Mouse (Mus musculus) heart, embryonic 16.5 days (tissue): Measurements from ENCODE around the gene Sinhcaf. TPM values are rescaled to one million over a fixed set of nuclear protein-coding genes. Genes with fewer than 3 reads are reported as not detected.

Experiments
- ATAC-seq: fragments of 200-750 bp; cut with Nextera tagmentation; replicated peaks from 2 replicates; pipeline ENCODE4 v1.8.0; 2017; ENCODE audit warnings: moderate number of reproducible peaks; ENCODE audit not compliant: insufficient read depth, low FRiP score; ENCODE audit errors: extremely low read depth
- H3K27ac ChIP-seq: fragments of 300-500 bp; sonication (generic); 2 replicates; pipeline ENCODE4 v1.5.1; 2014; ENCODE audit warnings: mild to moderate bottlenecking, low read length, control low read depth, moderate library complexity
- H3K27me3 ChIP-seq: fragments of 300-500 bp; sonication (generic); 2 replicates; pipeline ENCODE4 v1.6.1; 2014; ENCODE audit warnings: low read length, mixed read lengths; ENCODE audit not compliant: control insufficient read depth, insufficient read depth
- H3K36me3 ChIP-seq: fragments of 300-500 bp; sonication (generic); 2 replicates; pipeline ENCODE4 v1.6.1; 2014; ENCODE audit not compliant: control insufficient read depth, insufficient read depth
- H3K4me1 ChIP-seq: fragments of 300-500 bp; sonication (generic); 2 replicates; pipeline ENCODE4 v1.6.1; 2014; ENCODE audit warnings: low read length, mixed read lengths; ENCODE audit not compliant: control insufficient read depth, insufficient read depth
- H3K4me2 ChIP-seq: fragments of 300-500 bp; sonication (generic); 2 replicates; pipeline ENCODE4 v1.6.1; 2014; ENCODE audit warnings: low read depth, mild to moderate bottlenecking, control low read depth, low read length
- H3K4me3 ChIP-seq: fragments of 300-500 bp; sonication (generic); 2 replicates; pipeline ENCODE4 v1.5.1; 2014; ENCODE audit warnings: mild to moderate bottlenecking, control low read depth, low read length
- H3K9ac ChIP-seq: fragments of 300-500 bp; sonication (generic); 2 replicates; pipeline ENCODE4 v1.6.1; 2014; ENCODE audit warnings: low read length, control low read depth
- H3K9me3 ChIP-seq: fragments of 300-500 bp; sonication (generic); replicated peaks from 2 replicates; pipeline ENCODE4 v1.6.1; 2016; ENCODE audit warnings: low read length; ENCODE audit not compliant: control insufficient read depth
- WGBS: fragments of 180-500 bp; shearing (Covaris S2); extraction: QIAGEN DNeasy Blood & Tissue Kit; methylation state at CpG from one replicate; pipeline ENCODE4 v1.1.7; 2014; 5-methylcytosine and 5-hydroxymethylcytosine counted together
- polyA plus RNA-seq: library from polyadenylated mRNA; unstranded; fragments of >200 nt; fragmentation: Nextera tagmentation; extraction: Ambion mirVana; gene quantifications from 2 replicates; pipeline ENCODE4 v1.2.1, GENCODE M21; 2015

Gene Sinhcaf
- polyA plus RNA-seq, 1 experiment from 2014 or later = 56.3 TPM

DNA sequence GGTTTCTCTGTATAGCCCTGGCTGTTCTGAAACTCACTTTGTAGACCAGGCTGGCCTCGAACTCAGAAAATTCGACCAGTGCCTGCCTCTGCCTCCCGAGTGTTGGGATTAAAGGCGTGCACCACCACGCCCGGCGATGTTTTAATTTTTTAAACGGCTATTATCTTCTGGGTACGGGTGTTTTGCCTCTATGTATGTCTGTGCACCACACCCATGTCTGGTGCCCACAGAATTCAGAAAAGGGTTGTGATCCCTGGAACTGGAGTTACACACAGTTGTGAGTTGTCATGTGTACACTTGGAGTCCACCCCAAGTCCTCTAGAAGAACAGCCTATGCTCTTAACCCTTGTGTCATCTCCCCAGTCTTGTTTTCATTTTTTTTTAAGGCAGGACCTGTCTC, 39.3 kb downstream of the Sinhcaf start:
- no peak overlapping the region for H3K4me2 ChIP-seq
- ATAC-seq = no peak

DNA sequence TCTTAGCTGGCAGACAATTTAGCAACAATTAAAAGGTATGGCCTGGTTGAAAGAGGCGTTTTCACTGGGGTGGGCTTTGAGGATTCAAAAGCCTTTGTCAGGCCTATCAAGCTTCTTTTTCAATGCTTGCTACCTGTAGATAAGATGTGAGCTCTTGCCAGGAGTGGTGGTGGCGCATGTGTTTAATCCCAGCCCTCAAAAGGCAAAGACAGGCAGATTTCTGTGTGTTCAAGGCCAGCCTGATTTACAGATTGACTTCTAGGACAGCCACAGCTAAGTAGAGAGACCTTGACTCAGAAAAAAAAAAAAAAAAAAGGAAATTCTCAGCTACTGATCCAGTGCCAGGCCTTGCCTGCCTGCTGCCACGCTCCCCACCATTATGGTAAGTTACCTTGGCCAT, 43.5 kb downstream of the Sinhcaf start:
- 74% methylated on average over 3 of the region's 3 CpGs for WGBS

More for the DNA sequence above, 39.3 kb downstream of the Sinhcaf start:
- no peaks in the 10 kb centered on the region for H3K9me3 ChIP-seq
- no peaks in the 10 kb centered on the region for H3K4me1 ChIP-seq
- H3K27ac ChIP-seq = no peak overlapping the region
- H3K36me3 ChIP-seq = no peaks in the 10 kb centered on the region
- no peak overlapping the region for H3K4me3 ChIP-seq
- no peak overlapping the region for H3K9ac ChIP-seq
- 92% methylated on average over 9 of the region's 9 CpGs for WGBS
- no peaks in the 10 kb centered on the region for H3K27me3 ChIP-seq

DNA sequence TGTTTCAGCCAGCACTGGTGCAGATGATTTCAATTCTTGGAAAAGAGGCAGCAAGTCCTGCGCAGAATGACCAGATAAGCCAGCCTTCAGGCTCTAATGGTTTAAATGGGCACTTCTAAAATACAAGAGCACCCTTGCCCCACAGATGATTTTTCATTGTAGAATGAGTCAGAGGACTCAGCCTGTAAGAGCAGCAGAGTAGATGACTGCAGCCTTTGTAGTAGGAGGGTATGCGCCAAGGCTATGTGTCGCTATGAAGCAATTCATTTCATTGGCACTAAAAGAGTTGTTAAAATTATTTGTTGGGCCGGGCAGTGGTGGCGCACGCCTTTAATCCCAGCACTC, 49.8 kb downstream of the Sinhcaf start:
- 44% methylated on average over 6 of the region's 6 CpGs for WGBS
- H3K27me3 ChIP-seq = no peaks in the 10 kb centered on the region

More for the DNA sequence above, 43.5 kb downstream of the Sinhcaf start:
- H3K9me3 ChIP-seq = no peaks in the 10 kb centered on the region
- no peak overlapping the region for H3K4me2 ChIP-seq
- no peaks in the 10 kb centered on the region for H3K36me3 ChIP-seq
- ATAC-seq = no peak
- no peak overlapping the region for H3K4me3 ChIP-seq
- H3K27me3 ChIP-seq = no peaks in the 10 kb centered on the region
- no peak overlapping the region for H3K9ac ChIP-seq
- H3K27ac ChIP-seq = no peak overlapping the region
- no peaks in the 10 kb centered on the region for H3K4me1 ChIP-seq

DNA sequence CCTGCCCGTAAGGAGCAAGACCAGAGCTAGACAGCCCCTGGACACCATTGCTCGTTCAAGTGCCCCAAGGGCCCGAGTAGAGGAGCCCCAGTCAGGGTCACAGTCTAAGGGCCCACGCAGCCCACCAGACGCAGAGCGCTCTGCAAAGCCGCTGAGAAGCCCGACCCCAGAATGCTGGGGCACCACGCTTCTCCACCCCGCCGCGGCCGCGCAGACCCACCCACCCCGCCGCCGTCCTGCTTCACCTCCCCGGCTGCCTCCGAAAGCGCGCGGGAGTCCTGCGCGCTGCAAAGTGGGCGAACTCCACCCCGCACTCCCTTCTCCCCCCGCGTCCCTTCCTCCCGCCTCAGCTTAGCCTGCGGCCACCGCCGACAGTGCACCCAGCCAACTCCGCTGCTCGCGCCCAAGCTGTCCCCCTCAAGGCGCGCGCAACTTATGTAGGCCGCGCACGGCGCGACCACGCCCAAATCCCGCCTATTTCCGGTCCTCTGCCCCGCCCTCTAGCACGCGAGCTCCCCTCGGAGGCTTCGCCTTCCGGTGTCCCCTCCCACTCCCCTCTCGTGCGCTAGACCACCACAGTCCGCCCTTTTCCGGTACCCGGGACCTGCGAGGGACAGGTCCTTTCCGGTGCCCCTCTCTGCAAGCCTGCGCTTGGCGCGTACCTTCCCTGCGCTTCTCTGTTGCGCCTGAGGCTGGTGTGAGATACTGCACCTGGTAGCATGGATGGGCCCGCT, 50.3 kb downstream of the Sinhcaf start, which contains the start of gene Caprin2:
TSS of gene Caprin2 (minus strand) at position 465 of the 734 bp plus-strand sequence.
- no peaks in the 10 kb centered on the region for H3K27me3 ChIP-seq
- peak; percentile 97 for ATAC-seq
- peak within 1 kb of the TSS; percentile 91 for H3K9ac ChIP-seq
- peak within 1 kb of the TSS; percentile 89 for H3K27ac ChIP-seq
- H3K9me3 ChIP-seq = no peaks in the 10 kb centered on the region
- H3K4me2 ChIP-seq = peak within 1 kb of the TSS; percentile 96
- H3K36me3 ChIP-seq = no peaks in the 10 kb centered on the region
- H3K4me3 ChIP-seq = peak within 1 kb of the TSS; percentile 89
- under 1% methylated on average over 65 of the region's 65 CpGs for WGBS
- peaks cover 7% of the 10 kb centered on the region for H3K4me1 ChIP-seq

More for the DNA sequence above, 49.8 kb downstream of the Sinhcaf start:
- Histone ChIP-seq H3K36me3 (no peaks in the 10 kb centered on the region), H3K9me3 (no peaks in the 10 kb centered on the region), H3K4me2 (peak overlapping the region; percentile 96), H3K9ac (peak overlapping the region; percentile 91), H3K4me3 (peak overlapping the region; percentile 89), H3K4me1 (peaks cover 7% of the 10 kb centered on the region), H3K27ac (peak overlapping the region; percentile 89)
- peak; percentile 16 for ATAC-seq

DNA sequence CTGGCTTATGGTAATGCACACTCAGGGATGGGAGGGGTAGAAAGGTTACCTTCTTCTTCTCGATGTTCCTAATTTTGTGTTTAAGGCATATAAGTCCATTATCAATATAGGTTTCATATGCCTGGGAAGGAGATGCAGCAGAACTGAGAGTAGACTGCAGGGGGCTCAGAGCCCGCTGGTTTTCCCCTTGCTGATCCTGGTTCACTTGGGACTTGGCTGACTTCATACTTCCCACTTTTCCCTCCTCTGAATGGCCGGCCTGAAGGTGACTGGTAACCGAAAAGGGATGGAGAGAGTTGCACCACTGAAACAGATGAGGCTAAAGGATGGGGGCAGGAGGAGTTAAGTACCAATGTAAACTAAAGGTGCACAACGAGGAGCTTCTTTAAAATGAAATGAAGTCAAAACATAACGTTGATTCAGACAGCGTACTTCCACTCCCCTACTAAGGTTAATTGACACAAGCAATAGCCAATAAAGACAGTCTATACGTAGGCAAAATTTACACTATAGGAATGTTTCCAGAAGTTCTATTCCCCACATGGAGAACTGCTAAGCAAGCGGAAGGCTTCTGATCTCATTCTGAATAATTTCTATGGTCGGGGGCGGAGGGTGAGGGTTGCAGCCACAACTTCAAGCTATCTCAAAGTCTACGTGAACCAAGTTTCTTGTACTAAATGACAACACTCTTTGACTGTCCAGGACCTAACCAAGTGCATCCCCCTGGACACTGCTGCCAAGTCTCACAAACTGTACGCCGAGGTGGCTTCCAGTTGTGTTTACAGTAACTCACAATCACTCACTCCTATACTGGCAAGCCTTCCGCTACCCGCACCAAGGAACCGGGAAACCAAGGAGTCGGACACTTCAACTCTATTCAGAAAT, 51.1 kb downstream of the Sinhcaf start:
- Histone ChIP-seq H3K9ac (peak overlapping the region; percentile 91), H3K27ac (peak overlapping the region; percentile 89), H3K4me1 (peaks cover 7% of the 10 kb centered on the region), H3K27me3 (no peaks in the 10 kb centered on the region), H3K36me3 (no peaks in the 10 kb centered on the region), H3K4me2 (peak overlapping the region; percentile 96), H3K4me3 (peak overlapping the region; percentile 89), H3K9me3 (no peaks in the 10 kb centered on the region)
- WGBS = 9% methylated on average over 18 of the region's 18 CpGs
- peak; percentile 7; the same call in 1 of the 2 replicates for ATAC-seq

DNA sequence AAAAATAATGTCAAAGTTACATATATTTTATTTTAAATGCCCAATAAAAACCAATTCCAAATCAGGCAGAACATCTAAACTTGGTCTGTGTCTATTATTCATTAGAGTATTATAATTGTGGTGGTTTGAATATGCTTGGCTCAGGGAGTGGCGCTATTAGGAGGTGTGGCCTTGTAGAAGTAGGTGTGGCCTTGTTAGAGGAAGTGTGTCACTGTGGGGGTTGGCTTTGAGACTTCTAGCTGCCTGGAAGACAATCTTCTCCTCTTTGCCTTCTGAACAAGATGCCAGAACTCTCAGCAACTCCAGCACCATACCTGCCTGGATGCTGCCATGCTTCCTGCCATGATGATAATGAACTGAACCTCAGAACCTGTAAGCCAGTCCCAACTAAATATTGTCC, 72.4 kb downstream of the Sinhcaf start:
- Histone ChIP-seq H3K4me2 (no peak overlapping the region), H3K36me3 (peaks cover 1% of the 10 kb centered on the region; the same call in 1 of the 2 replicates), H3K9me3 (no peaks in the 10 kb centered on the region), H3K27ac (no peak overlapping the region), H3K9ac (no peak overlapping the region), H3K4me3 (no peak overlapping the region), H3K4me1 (no peaks in the 10 kb centered on the region), H3K27me3 (no peaks in the 10 kb centered on the region)
- no peak for ATAC-seq
- WGBS = 91% methylated on average over 1 of the region's 1 CpGs

Other genes with a start within 250 kb of the Sinhcaf start
- 13.1 and 14.4 TPM in 2 replicates for gene Ipo8, start 115.0 kb downstream of the Sinhcaf start, polyA plus RNA-seq
- gene Caprin2, start 50.2 kb downstream of the Sinhcaf start, polyA plus RNA-seq = 12.0 and 12.9 TPM in 2 replicates
- 5.0 and 6.1 TPM in 2 replicates for gene Dennd5b, start 155.2 kb upstream of the Sinhcaf start, polyA plus RNA-seq
- not detected in 2 replicates for gene Gm10203, start 183.7 kb upstream of the Sinhcaf start, polyA plus RNA-seq
- gene Etfbkmt, start 193.4 kb upstream of the Sinhcaf start, polyA plus RNA-seq = 14.5 and 15.0 TPM in 2 replicates
- gene Amn1, start 242.2 kb upstream of the Sinhcaf start, polyA plus RNA-seq = 21.6 and 24.4 TPM in 2 replicates